Mouse (Mus musculus) forebrain, embryonic 14.5 days (tissue): ENCODE results near the gene Trpm7. TPM values are rescaled to one million over a fixed set of nuclear protein-coding genes. Genes with fewer than 3 reads are reported as not detected.

Source experiments
- ATAC-seq: fragments of 200-750 bp; cut with Nextera tagmentation; 2 replicates; pipeline ENCODE4 v1.8.0; 2017; ENCODE audit warnings: mild to moderate bottlenecking, moderate library complexity
- DNase-seq: peaks from one replicate; pipeline ENCODE4 v3.0.0-alpha.2; 2015; ENCODE audit warnings: low spot score
- H3K27ac ChIP-seq: fragments of 300-500 bp; sonication (generic); 2 replicates; pipeline ENCODE4 v1.5.1; 2014; ENCODE audit warnings: low read depth, mild to moderate bottlenecking, control low read depth, low read length, moderate library complexity
- H3K27me3 ChIP-seq: fragments of 300-500 bp; sonication (generic); replicated peaks from 2 replicates; pipeline ENCODE4 v1.6.1; 2014; ENCODE audit warnings: low read length, control low read depth, mixed read lengths; ENCODE audit not compliant: control insufficient read depth, insufficient read depth
- H3K36me3 ChIP-seq: fragments of 300-500 bp; sonication (generic); 2 replicates; pipeline ENCODE4 v1.6.1; 2014; ENCODE audit warnings: low read length, control low read depth; ENCODE audit not compliant: control insufficient read depth, insufficient read depth
- H3K4me1 ChIP-seq: fragments of 300-500 bp; sonication (generic); 2 replicates; pipeline ENCODE4 v1.6.1; 2014; ENCODE audit warnings: antibody characterized with exemption, low read length, control low read depth; ENCODE audit not compliant: control insufficient read depth, insufficient read depth
- H3K4me2 ChIP-seq: fragments of 300-500 bp; sonication (generic); 2 replicates; pipeline ENCODE4 v1.6.1; 2014; ENCODE audit warnings: mild to moderate bottlenecking, control low read depth, low read length
- H3K4me3 ChIP-seq: fragments of 300-500 bp; sonication (generic); 2 replicates; pipeline ENCODE4 v1.5.1; 2014; ENCODE audit warnings: low read depth, low read length, control low read depth
- H3K9ac ChIP-seq: fragments of 300-500 bp; sonication (generic); 2 replicates; pipeline ENCODE4 v1.6.1; 2014; ENCODE audit warnings: mild to moderate bottlenecking, low read length, control low read depth, moderate library complexity
- H3K9me3 ChIP-seq: fragments of 300-500 bp; sonication (generic); replicated peaks from 2 replicates; pipeline ENCODE4 v1.6.1; 2016; ENCODE audit warnings: low read length, control low read depth, mixed read lengths; ENCODE audit not compliant: control insufficient read depth
- WGBS: fragments of 180-500 bp; shearing (Covaris S2); extraction: QIAGEN DNeasy Blood & Tissue Kit; methylation state at CpG from one replicate; pipeline ENCODE4 v1.1.7; 2014; 5-methylcytosine and 5-hydroxymethylcytosine counted together
- polyA plus RNA-seq: library from polyadenylated mRNA; unstranded; fragments of >200 nt; fragmentation: Nextera tagmentation; extraction: Ambion mirVana; gene quantifications from 2 replicates; pipeline ENCODE4 v1.2.1, GENCODE M21; 2014

The Trpm7 gene
- polyA plus RNA-seq, 1 experiment from 2014 or later, result 26.4 TPM

DNA sequence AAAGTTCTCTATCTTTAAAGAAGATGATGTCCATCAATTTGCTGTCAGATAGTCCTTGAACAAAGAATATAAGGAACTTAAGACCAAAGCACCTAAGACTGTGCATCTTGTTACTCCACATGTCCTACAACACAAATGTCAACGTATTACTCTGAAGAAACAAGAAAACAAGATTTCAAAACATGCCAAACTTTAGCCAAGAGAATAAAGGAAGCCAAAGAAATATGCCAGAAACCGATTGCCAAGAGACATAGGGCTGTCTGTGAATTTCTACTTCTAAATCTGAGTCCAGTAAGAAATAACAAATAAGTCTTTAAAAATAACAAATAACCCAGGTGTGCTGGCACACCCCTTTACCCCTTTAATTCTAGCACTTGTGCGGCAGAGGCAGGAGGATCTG is 11.0 kb downstream of the Trpm7 start:
- no peak overlapping the region for H3K4me3 ChIP-seq
- DNase-seq (no peak), ATAC-seq (no peak)
- no peaks in the 10 kb centered on the region for H3K36me3 ChIP-seq
- no peaks in the 10 kb centered on the region for H3K9me3 ChIP-seq
- H3K9ac ChIP-seq, result no peak overlapping the region
- WGBS, result 96% methylated on average over 3 of the region's 3 CpGs
- no peak overlapping the region for H3K27ac ChIP-seq
- H3K27me3 ChIP-seq, result no peaks in the 10 kb centered on the region
- no peaks in the 10 kb centered on the region for H3K4me1 ChIP-seq
- H3K4me2 ChIP-seq, result no peak overlapping the region

DNA sequence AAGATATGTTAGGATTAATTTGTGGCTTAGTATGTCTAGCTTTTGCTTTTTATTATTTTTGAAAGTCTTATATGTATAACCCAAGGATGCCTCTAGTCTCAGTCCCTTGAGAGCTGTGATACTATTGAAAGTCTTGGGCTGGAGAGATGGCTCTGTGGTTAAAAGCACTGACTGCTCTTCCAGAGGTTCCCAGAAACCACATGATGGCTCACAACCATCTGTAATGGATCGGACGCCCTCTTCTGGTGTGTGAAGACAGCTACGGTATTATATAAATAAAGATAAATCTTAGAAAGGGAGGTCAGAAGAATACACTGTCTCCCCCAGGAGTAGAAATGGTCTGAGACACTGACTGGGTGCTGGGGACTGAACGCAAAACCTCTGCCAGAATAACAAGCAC is 31.3 kb downstream of the Trpm7 start:
- no peak for ATAC-seq
- Histone ChIP-seq H3K36me3 (peaks cover 44% of the 10 kb centered on the region), H3K27me3 (no peaks in the 10 kb centered on the region), H3K9me3 (no peaks in the 10 kb centered on the region), H3K4me1 (no peaks in the 10 kb centered on the region), H3K4me2 (no peak overlapping the region), H3K27ac (no peak overlapping the region), H3K4me3 (no peak overlapping the region), H3K9ac (no peak overlapping the region)
- no peak for DNase-seq
- 95% methylated on average over 4 of the region's 4 CpGs for WGBS

DNA sequence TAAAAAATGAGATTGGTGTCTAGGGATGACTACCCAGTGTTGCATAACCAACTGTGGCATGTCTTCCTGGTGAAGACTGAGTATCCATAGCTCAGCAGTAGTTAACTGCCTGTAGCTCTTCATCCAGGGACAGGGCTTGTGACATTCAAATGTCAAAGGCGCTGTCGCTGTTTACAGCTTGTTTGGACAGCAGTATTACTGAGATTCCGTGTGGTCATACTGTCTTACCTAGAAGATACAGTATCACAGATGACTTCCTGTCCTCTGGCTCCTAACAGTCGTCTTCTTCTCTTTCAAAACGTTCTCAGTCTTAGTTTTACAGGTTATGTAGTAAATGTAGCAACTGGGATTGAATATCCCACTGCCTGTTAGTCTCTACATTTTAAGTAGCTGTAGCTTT is 37.2 kb downstream of the Trpm7 start:
- ATAC-seq (no peak), DNase-seq (no peak)
- Histone ChIP-seq H3K36me3 (peaks cover 62% of the 10 kb centered on the region), H3K4me3 (no peak overlapping the region), H3K9ac (no peak overlapping the region), H3K27ac (no peak overlapping the region), H3K4me2 (no peak overlapping the region), H3K4me1 (no peaks in the 10 kb centered on the region), H3K27me3 (no peaks in the 10 kb centered on the region), H3K9me3 (no peaks in the 10 kb centered on the region)
- 94% methylated on average over 5 of the region's 5 CpGs for WGBS

DNA sequence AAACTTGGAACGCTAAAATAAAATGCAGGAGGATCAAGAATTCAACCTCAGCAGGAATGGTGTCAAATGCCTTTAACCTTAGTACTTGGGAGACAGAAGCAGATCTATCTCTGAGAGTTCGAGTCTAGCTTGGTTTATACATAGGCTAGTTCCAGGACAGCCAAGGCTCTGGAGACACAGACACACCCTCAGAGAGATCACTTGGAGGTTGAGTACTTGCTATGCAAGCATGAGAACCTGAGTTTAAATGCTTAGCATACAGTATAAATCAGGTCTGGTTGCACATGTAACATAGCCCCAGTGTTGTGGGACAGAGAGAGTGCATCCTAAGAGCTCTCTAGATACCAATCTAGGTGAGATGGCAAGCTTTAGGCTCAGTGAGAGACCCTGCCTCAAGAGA is 58.6 kb downstream of the Trpm7 start:
- Histone ChIP-seq H3K9ac (no peak overlapping the region), H3K4me2 (no peak overlapping the region), H3K4me3 (no peak overlapping the region), H3K27ac (no peak overlapping the region), H3K36me3 (peaks cover 53% of the 10 kb centered on the region), H3K4me1 (no peaks in the 10 kb centered on the region), H3K27me3 (no peaks in the 10 kb centered on the region), H3K9me3 (no peaks in the 10 kb centered on the region)
- DNase-seq (no peak), ATAC-seq (no peak)
- WGBS, result 90% methylated on average over 2 of the region's 2 CpGs

DNA sequence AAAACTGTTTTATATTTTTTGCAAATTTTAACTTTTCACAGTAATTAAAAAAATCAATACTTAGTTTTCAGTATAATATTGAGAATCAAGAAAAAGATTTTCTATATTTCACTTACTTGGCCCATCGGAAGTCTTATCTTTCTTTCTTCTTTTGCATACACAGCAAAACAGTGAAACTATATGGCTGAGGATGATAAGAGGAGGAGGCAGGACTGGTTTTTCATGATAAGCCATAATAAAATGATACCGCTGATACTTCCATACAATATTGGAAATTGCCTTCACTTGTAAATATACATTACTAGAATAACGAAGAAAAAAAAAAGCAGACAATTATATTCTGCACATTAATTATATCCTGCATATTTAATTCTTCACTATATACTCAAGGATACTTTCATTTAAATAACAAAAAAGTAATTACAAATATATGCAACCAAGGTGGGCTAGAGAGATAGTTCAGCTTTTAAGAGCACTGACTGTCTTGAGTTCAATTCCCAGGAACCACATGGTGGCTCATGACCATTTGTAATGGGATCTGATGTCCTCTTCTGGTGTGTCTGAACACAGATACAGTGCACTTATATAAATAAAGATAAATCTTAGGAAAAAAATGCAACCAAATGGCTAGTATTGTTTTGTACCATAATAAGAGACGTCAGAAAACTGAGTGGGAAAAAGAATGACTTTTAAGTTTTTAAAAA is 59.2 kb downstream of the Trpm7 start:
- Histone ChIP-seq H3K27me3 (no peaks in the 10 kb centered on the region), H3K4me3 (no peak overlapping the region), H3K9ac (no peak overlapping the region), H3K4me2 (no peak overlapping the region), H3K4me1 (no peaks in the 10 kb centered on the region), H3K9me3 (no peaks in the 10 kb centered on the region), H3K27ac (no peak overlapping the region), H3K36me3 (peaks cover 56% of the 10 kb centered on the region)
- WGBS, result 93% methylated on average over 4 of the region's 4 CpGs
- no peak for DNase-seq
- no peak for ATAC-seq

DNA sequence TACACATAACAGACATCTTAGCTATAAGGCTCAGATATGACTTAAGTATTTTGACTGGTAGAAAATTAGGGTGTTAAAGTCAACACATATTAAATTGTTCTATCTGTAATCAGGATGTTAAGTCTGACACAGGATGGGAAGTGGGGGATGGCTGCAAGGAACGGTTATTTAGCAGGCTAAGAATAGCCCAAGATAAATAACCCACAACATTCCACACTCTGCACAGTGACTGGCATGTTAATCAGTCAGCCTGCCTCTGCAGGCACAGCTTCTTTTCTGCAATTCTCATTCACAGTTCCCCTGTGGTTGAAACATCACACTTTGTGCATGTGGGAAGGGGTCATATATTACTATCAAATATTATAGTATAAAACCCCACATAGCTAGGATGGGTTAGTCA is 60.2 kb downstream of the Trpm7 start:
- DNase-seq (no peak), ATAC-seq (no peak)
- H3K27me3 ChIP-seq, result no peaks in the 10 kb centered on the region
- no peak overlapping the region for H3K27ac ChIP-seq
- no peak overlapping the region for H3K9ac ChIP-seq
- no peak overlapping the region for H3K4me2 ChIP-seq
- 49% methylated on average over 1 of the region's 1 CpGs for WGBS
- H3K9me3 ChIP-seq, result no peaks in the 10 kb centered on the region
- H3K4me3 ChIP-seq, result no peak overlapping the region
- no peaks in the 10 kb centered on the region for H3K4me1 ChIP-seq
- H3K36me3 ChIP-seq, result peaks cover 57% of the 10 kb centered on the region

DNA sequence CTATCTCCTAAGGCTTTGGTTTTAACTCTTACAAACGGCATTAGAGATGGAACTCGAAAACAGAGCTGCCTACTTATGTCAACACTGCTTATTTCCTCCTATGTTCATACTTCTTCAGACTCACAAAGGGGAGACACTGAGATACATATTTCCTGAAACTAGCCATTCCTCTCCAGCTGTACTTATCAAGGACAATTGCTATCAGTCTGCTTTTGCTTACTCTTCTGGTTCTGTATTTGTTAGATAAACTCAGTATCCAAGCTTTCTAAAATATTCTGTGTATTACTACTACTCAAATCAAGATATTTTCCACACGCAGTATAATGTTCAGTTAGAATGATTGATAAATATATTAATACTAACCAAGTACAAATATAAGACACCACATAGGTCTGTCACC is 74.0 kb downstream of the Trpm7 start:
- H3K4me2 ChIP-seq, result no peak overlapping the region
- ATAC-seq (no peak), DNase-seq (no peak)
- no peaks in the 10 kb centered on the region for H3K9me3 ChIP-seq
- no peak overlapping the region for H3K9ac ChIP-seq
- whole genome bisulfite sequencing, result 95% methylated on average over 3 of the region's 3 CpGs
- H3K36me3 ChIP-seq, result peaks cover 71% of the 10 kb centered on the region
- no peak overlapping the region for H3K4me3 ChIP-seq
- no peaks in the 10 kb centered on the region for H3K4me1 ChIP-seq
- H3K27me3 ChIP-seq, result no peaks in the 10 kb centered on the region
- no peak overlapping the region for H3K27ac ChIP-seq

DNA sequence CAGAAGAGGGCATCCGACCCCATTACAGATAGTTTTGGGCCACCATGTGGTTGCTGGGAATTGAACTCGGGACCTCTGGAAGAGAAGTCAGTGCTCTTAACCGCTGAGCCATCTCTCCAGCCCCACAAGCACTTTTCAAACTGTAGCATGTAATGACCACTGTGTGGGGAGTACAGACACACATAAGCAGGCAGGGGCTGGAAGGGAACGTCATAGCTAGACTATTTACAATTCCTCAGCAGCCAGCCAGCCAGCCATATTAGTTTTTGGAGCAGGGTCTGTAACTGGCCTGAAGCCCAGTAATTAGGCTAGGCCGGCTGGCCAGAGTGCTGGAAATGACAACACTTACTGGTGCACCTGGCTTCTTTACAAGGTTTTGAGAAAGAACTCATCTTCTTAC is 77.6 kb downstream of the Trpm7 start:
- H3K4me2 ChIP-seq, result no peak overlapping the region
- 81% methylated on average over 5 of the region's 5 CpGs for WGBS
- H3K9ac ChIP-seq, result no peak overlapping the region
- H3K27ac ChIP-seq, result no peak overlapping the region
- H3K9me3 ChIP-seq, result no peaks in the 10 kb centered on the region
- peak; percentile 32 for DNase-seq
- H3K36me3 ChIP-seq, result peaks cover 70% of the 10 kb centered on the region
- no peaks in the 10 kb centered on the region for H3K27me3 ChIP-seq
- no peak overlapping the region for H3K4me3 ChIP-seq
- no peaks in the 10 kb centered on the region for H3K4me1 ChIP-seq
- no peak for ATAC-seq

DNA sequence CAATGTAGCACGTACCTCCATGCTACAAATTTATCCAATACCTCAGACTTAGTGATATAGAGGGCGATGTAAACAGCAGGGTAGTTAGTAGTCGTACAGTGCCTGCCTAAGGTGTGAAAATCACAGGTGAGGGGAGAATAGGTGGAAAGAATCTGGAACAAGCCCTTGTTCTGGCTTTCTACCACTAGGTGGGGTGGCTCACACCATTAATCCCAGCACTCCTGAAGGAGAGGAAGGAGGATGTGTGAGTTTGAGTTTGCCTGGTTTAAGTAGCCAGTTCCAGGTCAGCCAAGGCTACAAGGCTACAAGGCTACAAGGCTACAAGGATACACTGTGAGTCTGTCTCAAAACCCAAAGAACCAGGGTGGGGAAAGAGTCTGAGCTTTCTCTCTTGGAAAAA is 80.3 kb downstream of the Trpm7 start:
- H3K4me1 ChIP-seq, result no peaks in the 10 kb centered on the region
- DNase-seq (no peak), ATAC-seq (no peak)
- no peak overlapping the region for H3K4me2 ChIP-seq
- H3K9ac ChIP-seq, result no peak overlapping the region
- 84% methylated on average over 3 of the region's 3 CpGs for WGBS
- no peak overlapping the region for H3K27ac ChIP-seq
- H3K36me3 ChIP-seq, result peaks cover 75% of the 10 kb centered on the region
- no peak overlapping the region for H3K4me3 ChIP-seq
- no peaks in the 10 kb centered on the region for H3K9me3 ChIP-seq
- no peaks in the 10 kb centered on the region for H3K27me3 ChIP-seq
